In genomic region chr5:65781147-65781715, GRCm38 (mm10) we compare ENCODE assay signal across 31 mouse cellular contexts. TPM values are rescaled to one million over a fixed set of nuclear protein-coding genes. Genes with fewer than 3 reads are reported as not detected.
DNase-seq lines count a peak whose midpoint lies in the region; ATAC-seq lines count a peak whose summit lies in the region.
"Had no signal": no experiment of that assay in that cellular context is flagged by ENCODE, and none has a peak within 500 bp of the region (broad histone marks: within the 10 kb centered on the region; RNA-seq: fewer than 3 reads in every experiment).

No protein-coding gene starts in this region.

- DNase-seq in midbrain, embryonic 11.5 days (ENCODE audit: low spot score, missing footprints): peak; percentile 41
- DNase-seq in B cell, adult 2 months: peak; percentile 43 to 51
- peak; percentile 63 for DNase-seq in splenic B cell, adult 2 months (ENCODE audit: low read depth, low spot score)
- DNase-seq in urinary bladder, adult 18-20 months (ENCODE audit: low spot score in 2 of 2): no peak
- DNase-seq: adrenal gland, postnatal 10 days; cerebellum, adult 11 months; cerebellum, adult 9-10 months; gastrocnemius, postnatal 14 days; heart, adult 2 months; heart, postnatal 10 days; kidney, adult 11 months; kidney, postnatal 14 days; layer of hippocampus, adult 9-11 months; liver; lung, adult 2 months; lung, postnatal 10 days had no signal

- whole genome bisulfite sequencing in midbrain, embryonic 11.5 days: 87% methylated on average over 5 of the region's 5 CpGs
- whole genome bisulfite sequencing in midbrain, embryonic 13.5 days: 85% methylated on average over 5 of the region's 5 CpGs

- H3K36me3 ChIP-seq in midbrain, embryonic 11.5 days (ENCODE audit: control insufficient read depth, insufficient read depth, low read length): peaks cover 5% of the 10 kb centered on the region; the same call in 1 of the 2 replicates
- H3K36me3 ChIP-seq in midbrain, embryonic 13.5 days: peaks cover 34% of the 10 kb centered on the region
- H3K36me3 ChIP-seq in splenic B cell, adult 2 months (ENCODE audit: control insufficient read depth, insufficient read depth, low read length, poor library complexity, severe bottlenecking): no peaks in the 10 kb centered on the region

- H3K4me1 ChIP-seq in midbrain, embryonic 11.5 days (ENCODE audit: control insufficient read depth, insufficient read depth, low read length): peaks cover 6% of the 10 kb centered on the region; the same call in 1 of the 2 replicates
- peaks cover 11% of the 10 kb centered on the region; the same call in 1 of the 2 replicates for H3K4me1 ChIP-seq in midbrain, embryonic 13.5 days (replicated peaks)
- H3K4me1 ChIP-seq: embryonic facial prominence, embryonic 10.5 days; embryonic facial prominence, embryonic 15.5 days; heart, embryonic 13.5 days; hindbrain, embryonic 10.5 days; hindbrain, embryonic 15.5 days; neural tube, embryonic 13.5 days had no signal

- H3K9ac ChIP-seq in midbrain, embryonic 11.5 days (ENCODE audit: low read length): no peak overlapping the region
- H3K9ac ChIP-seq in midbrain, embryonic 13.5 days (replicated peaks): no peak overlapping the region
- H3K9ac ChIP-seq: embryonic facial prominence, embryonic 15.5 days; forebrain, embryonic 13.5 days; heart, embryonic 13.5 days; hindbrain, embryonic 15.5 days; liver, embryonic 14.5 days; midbrain, embryonic 12.5 days; neural tube, embryonic 13.5 days had no signal

- H3K27ac ChIP-seq in midbrain, embryonic 11.5 days (ENCODE audit: low read depth, low read length): no peak overlapping the region
- H3K27ac ChIP-seq in midbrain, embryonic 13.5 days: no peak overlapping the region
- H3K27ac ChIP-seq: embryonic facial prominence, embryonic 10.5 days; embryonic facial prominence, embryonic 15.5 days; forebrain, embryonic 13.5 days; heart, adult 2 months; heart, embryonic 13.5 days; hindbrain, embryonic 10.5 days; hindbrain, embryonic 15.5 days; liver, embryonic 14.5 days; midbrain, embryonic 12.5 days; neural tube, embryonic 13.5 days; stomach, postnatal 0 days had no signal

- H3K4me3 ChIP-seq in midbrain, embryonic 11.5 days (ENCODE audit: low read depth, low read length): no peak overlapping the region
- no peak overlapping the region for H3K4me3 ChIP-seq in midbrain, embryonic 13.5 days (replicated peaks)
- H3K4me3 ChIP-seq: embryonic facial prominence, embryonic 10.5 days; embryonic facial prominence, embryonic 15.5 days; forebrain, embryonic 13.5 days; heart, adult 2 months; heart, embryonic 13.5 days; hindbrain, embryonic 10.5 days; hindbrain, embryonic 15.5 days; midbrain, embryonic 12.5 days; neural tube, embryonic 13.5 days had no signal

- H3K4me2 ChIP-seq in midbrain, embryonic 11.5 days: no peak overlapping the region
- no peak overlapping the region for H3K4me2 ChIP-seq in midbrain, embryonic 13.5 days (replicated peaks)
- H3K4me2 ChIP-seq: embryonic facial prominence, embryonic 15.5 days; forebrain, embryonic 13.5 days; heart, embryonic 13.5 days; hindbrain, embryonic 15.5 days; midbrain, embryonic 12.5 days; neural tube, embryonic 13.5 days had no signal

- no peaks in the 10 kb centered on the region for H3K9me3 ChIP-seq in midbrain, embryonic 11.5 days (ENCODE audit: control insufficient read depth, low read length)
- H3K9me3 ChIP-seq in midbrain, embryonic 13.5 days: no peaks in the 10 kb centered on the region
- H3K9me3 ChIP-seq: embryonic facial prominence, embryonic 10.5 days; embryonic facial prominence, embryonic 15.5 days; forebrain, embryonic 13.5 days; heart, embryonic 13.5 days; hindbrain, embryonic 10.5 days; hindbrain, embryonic 15.5 days; midbrain, embryonic 12.5 days; neural tube, embryonic 13.5 days had no signal

- H3K27me3 ChIP-seq in midbrain, embryonic 11.5 days (ENCODE audit: control insufficient read depth, insufficient read depth, low read length): no peaks in the 10 kb centered on the region
- no peaks in the 10 kb centered on the region for H3K27me3 ChIP-seq in midbrain, embryonic 13.5 days
- no peaks in the 10 kb centered on the region for H3K27me3 ChIP-seq in splenic B cell, adult 2 months (ENCODE audit: control insufficient read depth, insufficient read depth, low read length, poor library complexity, severe bottlenecking)
- H3K27me3 ChIP-seq: embryonic facial prominence, embryonic 15.5 days; forebrain, embryonic 13.5 days; heart, embryonic 13.5 days; hindbrain, embryonic 15.5 days; midbrain, embryonic 12.5 days; neural tube, embryonic 13.5 days; Patski had no signal

- ATAC-seq in midbrain, embryonic 11.5 days (ENCODE audit: low FRiP score): no peak
- no peak for ATAC-seq in midbrain, embryonic 13.5 days
- peak; percentile 73 for ATAC-seq in common myeloid progenitor, adult 5-6 weeks (replicated peaks; ENCODE audit: low read depth, poor library complexity, severe bottlenecking)
- no peak for ATAC-seq in erythroid progenitor cell, adult 5-6 weeks (replicated peaks; ENCODE audit: low FRiP score, poor library complexity, severe bottlenecking)
- ATAC-seq: forebrain, embryonic 13.5 days; inflammation-experienced regulatory T-cells, adult 6 months; Patski had no signal

RNA-seq across cellular contexts. Expression of gene N4bp2, which starts 17.9 kb away (rescaled TPM):
- polyA plus RNA-seq in midbrain, embryonic 11.5 days (2014; fragmentation: Nextera tagmentation; extraction: Ambion mirVana): 40.1 and 43.1 TPM in 2 replicates
- polyA plus RNA-seq in midbrain, embryonic 13.5 days (2015; fragmentation: Nextera tagmentation; extraction: Ambion mirVana): 26.3 and 27.0 TPM in 2 replicates
- total RNA-seq in common myeloid progenitor, adult 5-6 weeks (2017): 49.1 and 67.5 TPM in 2 replicates
- total RNA-seq in erythroid progenitor cell, adult 5-6 weeks (2015; ENCODE audit: low replicate concordance): 53.7 and 59.1 TPM in 2 replicates
- total RNA-seq in erythroid progenitor cell, adult 5-6 weeks (2017; ENCODE audit: low replicate concordance): 32.6 and 50.2 TPM in 2 replicates

Comparison
In these comparisons a context has a peak if more than half of its experiments do, and no peak if none do; other contexts are left out.
1. DNase-seq: peak in midbrain, embryonic 11.5 days (single experiment), B cell, adult 2 months (2 of 2) and splenic B cell, adult 2 months (single experiment); none in urinary bladder, adult 18-20 months (0 of 2).